Mouse (Mus musculus): ENCODE data around the gene Cc2d1a. TPM values are rescaled to one million over a fixed set of nuclear protein-coding genes. Genes with fewer than 3 reads are reported as not detected.

Gene Cc2d1a
- polyA plus RNA-seq, 1 experiment from 2014 or later, result 17.3 TPM

DNA sequence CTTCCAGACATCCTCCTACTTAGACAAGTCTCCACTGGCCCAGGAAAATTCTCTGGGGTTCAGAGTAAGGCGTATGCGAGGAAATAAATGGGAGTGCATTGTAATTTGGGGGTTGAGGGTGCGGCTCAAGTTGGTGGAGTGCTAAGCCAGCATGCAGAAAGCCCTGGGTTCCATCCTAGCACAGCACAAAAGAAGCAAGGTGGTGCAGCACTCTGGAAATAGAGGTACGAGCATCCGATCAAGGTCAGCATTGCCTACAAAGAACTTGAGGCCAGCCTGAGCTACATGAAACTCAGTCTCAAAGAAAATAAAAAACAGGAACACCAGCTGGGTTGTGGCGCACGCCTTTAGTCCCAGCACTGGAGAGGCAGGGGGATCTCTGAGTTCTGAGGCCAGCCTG lies 37.4 kb upstream of the Cc2d1a start, which contains the start of gene Nanos3:
Nanos3 (minus strand) TSS at position 101 of the 400 bp plus-strand sequence.
- Histone ChIP-seq H3K9me3 (no peaks in the 10 kb centered on the region), H3K4me1 (peaks cover 60% of the 10 kb centered on the region), H3K27ac (peak within 1 kb of the TSS; percentile 100), H3K4me3 (peak within 1 kb of the TSS; percentile 91), H3K36me3 (replicated peaks) (peaks cover 6% of the 10 kb centered on the region; the same call in 1 of the 2 replicates), H3K27me3 (ENCODE audit: poor library complexity, severe bottlenecking) (peaks cover 39% of the 10 kb centered on the region)
- DNase-seq (ENCODE audit: extremely low spot score, low spot score), result no peak
- 93% methylated on average over 7 of the region's 7 CpGs for WGBS

DNA sequence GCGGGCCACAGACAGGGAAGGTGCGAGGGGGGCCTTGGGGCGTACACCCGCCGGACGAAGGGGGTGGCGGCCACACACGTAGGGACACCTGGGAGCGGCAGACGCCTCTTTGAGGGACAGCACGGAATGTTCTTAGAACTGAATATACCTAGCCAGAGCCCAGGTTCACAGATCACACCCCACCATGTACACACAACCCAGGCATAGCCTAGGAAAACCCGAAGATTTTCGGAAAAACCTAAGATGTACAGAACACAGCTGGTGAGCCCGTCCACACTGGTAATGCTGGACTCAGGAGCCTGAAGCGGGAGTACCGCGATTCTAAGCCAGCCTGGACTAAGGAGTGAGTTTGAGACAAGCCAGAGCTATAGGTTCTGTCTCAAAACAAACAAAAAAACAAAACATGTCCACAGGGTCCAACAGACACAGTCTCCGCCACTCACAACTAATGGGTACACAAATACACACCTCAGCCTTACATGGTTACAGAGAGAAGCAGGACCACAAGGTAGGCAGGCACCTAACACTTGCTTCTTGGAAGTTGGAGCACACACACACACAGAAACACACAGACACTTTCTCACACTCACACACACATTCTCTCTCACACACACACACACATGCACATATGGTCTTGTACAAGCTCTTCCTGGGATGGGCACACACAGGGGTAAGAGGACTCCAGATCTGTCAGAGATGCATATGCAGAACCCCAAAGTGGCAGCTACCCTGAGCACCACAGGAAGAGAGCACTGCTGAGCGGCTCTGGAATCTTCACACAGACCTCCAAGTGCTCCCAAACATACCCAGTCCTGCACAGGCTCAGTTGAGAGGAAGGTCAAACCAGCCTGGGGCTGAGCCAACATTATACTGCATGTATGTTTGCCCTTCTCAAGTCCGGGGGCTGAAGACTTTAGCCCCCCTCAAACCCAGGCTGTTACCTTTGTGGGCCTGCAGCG lies 36.6 kb upstream of the Cc2d1a start:
- peaks cover 6% of the 10 kb centered on the region for H3K36me3 ChIP-seq (replicated peaks)
- H3K27ac ChIP-seq, result peak overlapping the region; percentile 100
- 21% methylated on average over 21 of the region's 21 CpGs for WGBS
- DNase-seq (ENCODE audit: extremely low spot score, low spot score), result no peak
- no peaks in the 10 kb centered on the region for H3K9me3 ChIP-seq
- H3K27me3 ChIP-seq (ENCODE audit: poor library complexity, severe bottlenecking), result peaks cover 39% of the 10 kb centered on the region
- peaks cover 64% of the 10 kb centered on the region for H3K4me1 ChIP-seq
- H3K4me3 ChIP-seq, result peak overlapping the region; percentile 91

DNA sequence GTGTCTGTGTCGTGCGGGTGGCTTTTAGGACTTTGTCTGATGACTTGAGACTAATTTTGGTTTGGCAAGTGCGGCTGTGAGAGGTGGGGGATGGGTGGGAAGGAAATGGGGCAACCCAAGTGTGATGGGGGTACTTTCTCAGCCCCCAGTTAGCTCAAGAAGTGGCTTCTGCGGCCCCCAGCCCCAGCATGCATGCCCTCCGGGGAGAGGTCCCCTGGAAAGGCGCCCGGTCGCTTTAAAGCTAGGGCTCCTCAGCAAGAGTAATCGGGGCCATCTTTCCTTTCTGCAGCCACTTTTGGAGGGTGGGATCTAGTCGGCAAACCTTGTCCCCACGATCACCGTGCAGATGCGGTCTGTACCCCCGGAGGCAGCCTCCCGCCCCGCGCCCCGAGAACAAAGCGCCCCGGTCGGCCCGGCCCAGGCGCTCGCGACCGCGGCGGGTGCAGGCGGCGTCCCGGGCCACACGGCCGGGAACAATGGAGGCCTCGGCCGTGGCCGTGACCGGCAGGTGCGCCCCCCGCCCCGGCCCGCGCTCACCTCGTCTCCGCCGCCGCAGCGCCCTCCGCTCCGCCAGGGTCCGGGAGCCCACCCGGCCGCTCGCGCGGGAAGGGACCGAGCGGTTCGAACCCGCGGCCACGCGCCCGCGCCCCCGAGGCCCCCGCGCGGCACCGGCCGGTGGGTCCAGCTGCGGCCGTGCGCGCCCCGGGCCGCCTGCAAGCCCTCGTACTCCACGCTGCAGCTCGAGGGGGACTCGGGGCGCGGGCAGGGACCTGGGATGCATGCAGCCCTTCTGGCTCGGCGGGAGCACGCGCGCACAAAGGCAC lies 35.7 kb upstream of the Cc2d1a start:
- Histone ChIP-seq H3K4me3 (peak overlapping the region; percentile 91), H3K36me3 (replicated peaks) (peaks cover 12% of the 10 kb centered on the region), H3K27ac (peak overlapping the region; percentile 100), H3K9me3 (no peaks in the 10 kb centered on the region), H3K27me3 (ENCODE audit: poor library complexity, severe bottlenecking) (peaks cover 33% of the 10 kb centered on the region), H3K4me1 (peaks cover 73% of the 10 kb centered on the region)
- WGBS, result 2% methylated on average over 85 of the region's 87 CpGs
- DNase-seq (ENCODE audit: extremely low spot score, low spot score), result peak; percentile 55

DNA sequence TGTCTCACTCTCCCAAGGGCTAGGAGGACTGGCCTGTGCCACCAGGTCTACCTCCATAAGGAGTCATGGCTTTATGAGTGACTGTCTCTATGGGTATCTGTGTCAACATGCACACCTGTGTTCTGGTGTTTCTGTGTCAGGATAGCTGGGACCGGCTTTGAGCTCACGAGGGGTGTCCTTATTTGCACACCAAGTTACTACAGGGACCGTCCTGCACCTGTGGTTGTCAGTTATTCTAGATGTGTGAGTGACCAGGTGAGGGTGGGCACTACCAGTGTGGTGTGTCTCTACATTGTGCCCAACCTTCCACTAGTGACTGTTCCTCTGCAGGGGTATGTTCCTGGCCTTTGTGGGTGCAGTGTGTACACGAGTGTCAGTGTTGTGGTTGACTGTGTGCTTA lies 35.1 kb upstream of the Cc2d1a start:
- no peak for DNase-seq (ENCODE audit: extremely low spot score, low spot score)
- Histone ChIP-seq H3K36me3 (replicated peaks) (peaks cover 19% of the 10 kb centered on the region), H3K27ac (peak overlapping the region; percentile 100), H3K9me3 (no peaks in the 10 kb centered on the region), H3K4me1 (peaks cover 77% of the 10 kb centered on the region), H3K27me3 (ENCODE audit: poor library complexity, severe bottlenecking) (peaks cover 26% of the 10 kb centered on the region), H3K4me3 (peak overlapping the region; percentile 91)
- WGBS, result 70% methylated on average over 4 of the region's 4 CpGs

DNA sequence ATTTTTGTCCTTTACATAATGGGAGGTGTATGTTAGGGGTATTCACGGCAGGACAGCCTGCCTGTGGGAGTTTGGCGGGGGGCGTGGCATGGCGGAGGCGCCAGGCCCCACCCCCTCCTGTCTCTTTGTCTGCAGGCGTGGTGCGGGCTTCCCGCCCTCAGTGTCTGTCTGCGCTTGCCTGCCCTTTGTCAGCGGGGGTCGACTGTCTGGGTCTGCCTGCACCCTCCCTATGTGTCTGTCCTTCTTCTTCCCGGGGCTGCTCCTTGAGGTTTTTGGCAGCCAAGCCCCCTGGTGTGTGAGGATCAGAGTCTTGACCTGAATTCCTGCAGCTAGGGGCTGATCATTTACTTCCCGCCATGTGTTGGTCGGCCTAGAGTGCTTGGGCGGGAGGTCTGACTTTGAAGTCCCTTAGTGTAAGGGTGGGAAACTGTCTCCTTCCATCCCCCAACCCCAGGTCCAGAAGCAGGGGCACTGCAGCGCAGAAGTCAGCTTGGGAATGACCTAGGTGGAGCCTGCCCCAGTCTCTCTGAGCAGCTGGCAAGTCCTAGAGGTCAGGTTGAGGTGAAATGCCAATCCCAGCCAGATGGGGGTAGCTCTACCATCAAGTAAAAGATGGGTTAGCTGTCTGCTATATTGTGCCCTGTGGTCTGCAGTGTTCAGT lies 32.9 kb upstream of the Cc2d1a start:
- Histone ChIP-seq H3K36me3 (replicated peaks) (peaks cover 38% of the 10 kb centered on the region), H3K9me3 (no peaks in the 10 kb centered on the region), H3K4me1 (peaks cover 75% of the 10 kb centered on the region), H3K27me3 (ENCODE audit: poor library complexity, severe bottlenecking) (peaks cover 14% of the 10 kb centered on the region), H3K27ac (peak overlapping the region; percentile 96), H3K4me3 (peak overlapping the region; percentile 51)
- WGBS, result under 1% methylated on average over 16 of the region's 16 CpGs
- DNase-seq (ENCODE audit: extremely low spot score, low spot score), result peak; percentile 87

- DNase-seq (ENCODE audit: extremely low spot score, low spot score), result no peak
- Histone ChIP-seq H3K27ac (peak overlapping the region; percentile 96), H3K27me3 (ENCODE audit: poor library complexity, severe bottlenecking) (peaks cover 8% of the 10 kb centered on the region), H3K4me1 (peaks cover 75% of the 10 kb centered on the region), H3K9me3 (no peaks in the 10 kb centered on the region), H3K4me3 (peak overlapping the region; percentile 51), H3K36me3 (replicated peaks) (peaks cover 45% of the 10 kb centered on the region)
- WGBS, result 11% methylated on average over 4 of the region's 4 CpGs
These were observed 32.2 kb upstream of the Cc2d1a start for GRCm38 (mm10) chr8:84179946-84180345.

GRCm38 (mm10) chr8:84178592-84178991 lies 30.9 kb upstream of the Cc2d1a start:
- Histone ChIP-seq H3K27ac (0 out of 2 replicates have a peak overlapping the region, but pooled peaks have one; percentile 9), H3K27me3 (ENCODE audit: poor library complexity, severe bottlenecking) (no peaks in the 10 kb centered on the region), H3K4me1 (peaks cover 63% of the 10 kb centered on the region), H3K9me3 (no peaks in the 10 kb centered on the region), H3K36me3 (replicated peaks) (peaks cover 59% of the 10 kb centered on the region), H3K4me3 (peak overlapping the region; percentile 3; the same call in 1 of the 2 replicates)
- no peak for DNase-seq (ENCODE audit: extremely low spot score, low spot score)
- 87% methylated on average over 8 of the region's 8 CpGs for WGBS

- DNase-seq (ENCODE audit: extremely low spot score, low spot score), result no peak
- Histone ChIP-seq H3K36me3 (replicated peaks) (peaks cover 71% of the 10 kb centered on the region), H3K9me3 (no peaks in the 10 kb centered on the region), H3K4me3 (no peak overlapping the region), H3K4me1 (peaks cover 51% of the 10 kb centered on the region), H3K27ac (no peak overlapping the region), H3K27me3 (ENCODE audit: poor library complexity, severe bottlenecking) (no peaks in the 10 kb centered on the region)
- 83% methylated on average over 3 of the region's 3 CpGs for WGBS
These were observed 29.7 kb upstream of the Cc2d1a start for GRCm38 (mm10) chr8:84177405-84177804.

- 55% methylated on average over 3 of the region's 3 CpGs for WGBS
- Histone ChIP-seq H3K9me3 (no peaks in the 10 kb centered on the region), H3K27ac (no peak overlapping the region), H3K27me3 (ENCODE audit: poor library complexity, severe bottlenecking) (no peaks in the 10 kb centered on the region), H3K36me3 (replicated peaks) (peaks cover 76% of the 10 kb centered on the region), H3K4me3 (no peak overlapping the region), H3K4me1 (peaks cover 44% of the 10 kb centered on the region)
- DNase-seq (ENCODE audit: extremely low spot score, low spot score), result no peak
These were observed 28.8 kb upstream of the Cc2d1a start for GRCm38 (mm10) chr8:84176560-84176959.

GRCm38 (mm10) chr8:84173861-84174260 lies 26.1 kb upstream of the Cc2d1a start:
- Histone ChIP-seq H3K27ac (no peak overlapping the region), H3K4me3 (no peak overlapping the region), H3K4me1 (peaks cover 18% of the 10 kb centered on the region), H3K27me3 (ENCODE audit: poor library complexity, severe bottlenecking) (no peaks in the 10 kb centered on the region), H3K36me3 (replicated peaks) (peaks cover 89% of the 10 kb centered on the region), H3K9me3 (no peaks in the 10 kb centered on the region)
- no peak for DNase-seq (ENCODE audit: extremely low spot score, low spot score)
- WGBS, result 79% methylated on average over 6 of the region's 6 CpGs

- 93% methylated on average over 5 of the region's 5 CpGs for WGBS
- Histone ChIP-seq H3K36me3 (replicated peaks) (peaks cover 54% of the 10 kb centered on the region), H3K27me3 (ENCODE audit: poor library complexity, severe bottlenecking) (no peaks in the 10 kb centered on the region), H3K9me3 (no peaks in the 10 kb centered on the region), H3K4me3 (no peak overlapping the region), H3K27ac (no peak overlapping the region), H3K4me1 (no peaks in the 10 kb centered on the region)
- no peak for DNase-seq (ENCODE audit: extremely low spot score, low spot score)
These were observed 22.4 kb upstream of the Cc2d1a start for GRCm38 (mm10) chr8:84170096-84170495.

GRCm38 (mm10) chr8:84167696-84168095 lies 20.0 kb upstream of the Cc2d1a start:
- H3K36me3 ChIP-seq (replicated peaks), result peaks cover 35% of the 10 kb centered on the region
- no peaks in the 10 kb centered on the region for H3K27me3 ChIP-seq (ENCODE audit: poor library complexity, severe bottlenecking)
- DNase-seq (ENCODE audit: extremely low spot score, low spot score), result no peak
- WGBS, result 88% methylated on average over 2 of the region's 2 CpGs
- no peak overlapping the region for H3K4me3 ChIP-seq
- no peaks in the 10 kb centered on the region for H3K9me3 ChIP-seq
- no peaks in the 10 kb centered on the region for H3K4me1 ChIP-seq
- no peak overlapping the region for H3K27ac ChIP-seq
